Mouse (Mus musculus) lung, postnatal 36 days (tissue): Measurements from ENCODE around the gene Atg4a-ps.
"Not testable (repeated sequence)": the region's sequence is repeated elsewhere in the genome, so short reads cannot be mapped to it uniquely, and the experiment has no call there.

ENCODE experiments used
- DNase-seq: peaks from one replicate; pipeline ENCODE4 v3.0.0; 2022; ENCODE audit warnings: mixed read lengths

Atg4a-ps gene

DNA sequence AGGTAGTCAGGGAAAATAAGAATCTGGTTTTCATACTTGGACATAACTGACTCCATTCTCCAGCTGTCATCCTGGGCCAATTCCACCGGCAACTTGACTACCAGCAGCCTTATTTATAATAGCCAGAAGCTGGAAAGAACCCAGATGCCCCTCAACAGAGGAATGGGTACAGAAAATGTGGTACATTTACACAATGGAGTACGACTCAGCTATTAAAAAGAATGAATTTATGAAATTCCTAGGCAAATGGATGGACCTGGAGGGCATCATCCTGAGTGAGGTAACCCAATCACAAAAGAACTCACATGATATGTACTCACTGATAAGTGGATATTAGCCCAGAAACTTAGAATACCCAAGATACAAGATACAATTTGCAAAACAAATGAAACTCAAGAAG lies at the start of gene Atg4a-ps:
TSS of gene Atg4a-ps (minus strand) at position 101 of the 400 bp plus-strand sequence.
- not testable (repeated sequence) for DNase-seq

DNA sequence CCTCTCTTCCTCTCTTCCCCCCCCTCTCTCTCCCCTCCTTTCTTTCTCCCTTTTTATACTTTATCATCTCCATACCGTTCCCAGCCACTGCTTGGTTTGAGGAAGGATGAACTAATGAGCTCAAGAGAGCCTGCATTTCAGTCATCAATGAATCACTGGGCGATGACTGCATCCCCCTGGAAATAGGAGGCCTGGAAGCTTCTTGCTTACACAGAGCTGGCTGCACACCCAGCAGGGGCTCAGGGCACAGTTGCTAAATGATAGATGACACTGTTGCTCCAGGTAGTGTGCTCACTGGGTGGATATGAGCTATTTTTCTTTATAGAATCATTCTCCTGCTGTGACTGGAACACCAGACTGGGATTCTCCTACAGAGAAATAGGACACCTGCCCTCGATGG lies 49.7 kb upstream of the Atg4a-ps start:
- DNase-seq, result no peak

DNA sequence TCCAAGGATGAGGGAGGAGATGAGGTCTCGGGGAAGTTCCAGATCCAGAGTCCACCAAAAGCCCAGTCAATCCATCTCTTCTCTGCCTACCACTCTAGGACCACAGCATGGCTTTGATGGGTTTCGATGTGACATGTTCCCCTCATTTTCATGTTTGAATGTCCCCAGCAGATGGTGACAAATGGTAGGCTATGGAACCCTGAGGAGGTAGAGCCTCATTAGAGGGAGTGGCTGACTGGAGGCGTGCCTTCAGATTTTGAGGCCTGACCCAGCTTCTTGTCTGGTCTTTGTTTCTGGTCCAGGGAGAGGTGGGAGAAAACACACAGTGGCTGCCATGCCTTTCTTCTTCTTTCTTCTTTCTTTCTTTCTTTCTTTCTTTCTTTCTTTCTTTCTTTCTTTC lies 44.6 kb upstream of the Atg4a-ps start:
- DNase-seq, result peak; percentile 48

DNA sequence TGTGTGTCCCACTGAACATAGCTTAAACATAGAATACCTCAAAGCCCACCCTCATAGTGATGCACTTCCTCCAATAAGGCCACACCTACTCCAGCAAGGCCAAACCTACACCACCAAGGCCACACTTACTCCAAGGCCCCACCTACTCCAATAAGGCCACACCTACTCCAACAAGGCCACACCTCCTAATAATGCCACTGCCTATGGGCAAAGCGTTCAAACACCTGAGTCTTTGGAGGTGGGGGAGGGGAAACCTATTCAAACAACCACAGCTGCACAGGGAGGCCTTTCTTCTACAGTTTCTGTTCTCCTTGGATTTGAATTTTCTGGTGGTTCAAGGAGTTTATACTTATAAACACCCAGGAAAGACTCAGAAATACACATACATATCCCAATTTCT lies 43.2 kb upstream of the Atg4a-ps start:
- DNase-seq, result no peak

DNA sequence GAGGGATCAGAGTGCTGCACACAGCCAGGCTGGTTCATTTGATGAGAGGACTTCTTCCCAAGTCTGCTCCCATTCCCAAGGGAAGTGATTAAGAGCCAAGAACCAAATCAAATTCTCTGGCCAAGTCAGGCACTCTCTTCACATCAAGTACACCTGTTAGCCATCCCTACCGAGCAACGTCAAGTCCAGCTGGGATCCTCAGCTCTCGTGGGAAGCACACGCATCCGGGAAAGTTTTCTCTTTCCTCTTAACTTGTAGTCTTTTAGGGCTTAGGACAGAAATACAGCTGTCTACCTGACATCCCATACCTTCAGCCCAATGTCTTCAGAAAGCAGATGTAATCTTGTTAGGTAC lies 38.1 kb upstream of the Atg4a-ps start:
- no peak for DNase-seq

DNA sequence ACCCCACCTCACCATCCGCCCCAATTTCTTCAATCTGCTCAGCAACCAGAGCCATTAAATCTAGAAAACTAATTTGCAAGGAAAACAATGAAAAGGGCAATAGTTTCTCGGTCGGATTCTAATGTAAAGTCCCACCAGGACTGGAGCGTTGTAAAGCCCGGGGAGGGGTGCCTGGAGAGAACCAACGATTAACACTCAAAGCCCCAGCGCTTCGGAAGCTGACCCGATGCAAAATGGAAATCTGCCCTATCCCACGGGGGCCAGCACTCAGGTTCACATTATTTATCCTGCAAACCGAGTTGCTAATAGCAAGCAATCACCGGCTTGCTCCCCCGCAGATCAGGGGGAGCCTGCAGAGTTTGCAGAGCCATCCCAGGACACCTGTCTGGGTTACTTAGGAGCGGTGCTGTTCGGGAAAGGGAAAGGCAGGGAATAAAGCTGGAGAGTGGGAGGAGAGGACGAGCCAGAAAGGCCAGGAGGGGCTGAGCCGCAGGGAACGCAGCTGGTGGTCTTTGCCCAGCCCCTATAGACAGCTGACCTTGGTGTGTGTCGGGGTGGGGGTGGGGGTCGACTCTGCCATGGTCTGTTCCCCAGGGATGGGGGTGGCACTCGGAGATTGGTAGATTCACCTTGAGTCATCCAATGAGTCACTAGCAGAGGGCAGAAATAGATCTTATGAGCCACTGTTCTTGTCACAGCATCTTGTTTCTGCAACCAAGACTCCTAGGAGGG lies 37.5 kb upstream of the Atg4a-ps start:
- DNase-seq, result no peak

DNA sequence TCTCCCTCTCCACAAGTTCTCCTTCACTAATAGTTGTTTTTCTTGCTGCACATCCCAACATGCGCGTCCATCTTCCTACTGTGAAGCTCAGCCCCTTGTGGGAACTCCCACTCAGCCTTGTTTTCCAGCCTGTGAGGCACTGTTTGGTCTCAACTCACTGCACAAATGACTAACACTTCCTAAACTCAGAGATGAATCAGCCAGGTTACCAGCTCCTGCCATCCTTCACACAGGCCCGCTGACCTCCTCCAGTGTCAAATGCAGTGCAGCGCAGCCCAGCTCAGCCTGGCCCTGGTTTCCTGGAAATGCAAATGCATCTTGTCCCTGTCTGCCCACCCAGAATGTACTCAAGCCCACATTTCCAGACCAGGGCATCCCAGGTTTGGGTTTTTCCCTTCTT lies 36.6 kb upstream of the Atg4a-ps start:
- no peak for DNase-seq

DNA sequence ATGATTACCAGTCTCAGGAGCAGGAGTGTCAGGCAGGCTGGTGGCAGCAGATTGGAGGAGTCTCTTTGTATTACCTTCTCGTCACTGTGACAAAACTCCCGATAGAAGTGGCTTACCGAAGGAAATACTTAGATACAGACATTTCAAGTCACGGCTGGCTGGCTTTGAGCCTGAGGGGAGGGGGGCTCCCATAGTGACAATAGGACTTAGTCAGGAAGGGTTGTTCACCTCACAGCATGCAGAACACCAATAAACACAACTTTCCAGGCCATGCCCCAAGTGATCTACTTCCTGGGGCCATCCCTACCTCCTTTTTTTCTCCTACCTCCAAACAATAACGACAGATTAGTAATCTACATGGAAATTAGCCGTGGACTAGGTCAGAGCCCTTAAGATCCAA lies 32.9 kb upstream of the Atg4a-ps start:
- DNase-seq, result no peak

DNA sequence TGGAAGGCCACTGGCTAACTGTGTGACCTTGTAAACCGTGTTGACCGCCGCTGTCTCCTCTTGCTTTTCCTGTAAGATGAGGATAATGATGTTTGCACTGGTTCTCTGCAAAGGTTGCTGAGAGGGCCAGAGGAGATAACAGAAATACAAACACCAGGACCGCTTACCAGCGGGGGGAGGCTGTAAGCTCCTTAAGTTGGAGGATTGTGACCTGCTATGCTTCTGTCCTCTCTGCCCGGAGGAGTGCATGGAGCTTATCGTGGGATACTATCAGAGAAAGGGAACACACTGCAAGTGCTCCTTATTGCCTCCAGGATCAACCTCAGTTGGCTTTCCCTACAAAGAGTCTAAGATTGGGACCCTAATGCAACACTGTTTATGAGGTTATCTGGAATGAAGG lies 26.8 kb upstream of the Atg4a-ps start:
- no peak for DNase-seq

DNA sequence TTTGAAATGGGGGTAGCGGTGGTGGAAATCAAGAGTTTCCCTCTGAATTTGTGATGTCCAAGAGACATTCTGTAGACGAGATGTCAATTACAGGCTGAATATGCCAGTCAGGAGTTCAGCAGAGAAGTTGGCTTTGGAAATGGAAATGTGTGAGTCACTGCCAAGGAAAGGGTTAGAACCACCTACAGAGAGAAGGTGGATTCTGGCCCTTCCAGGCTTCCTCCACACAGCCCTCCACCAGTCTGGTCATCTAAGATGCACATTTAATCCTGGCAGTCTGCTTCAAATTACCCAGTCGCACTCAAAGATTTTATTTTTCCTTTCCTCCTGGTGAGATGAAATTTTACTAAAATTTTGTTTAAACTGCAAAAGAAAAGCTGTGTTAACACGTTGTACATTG lies 26.2 kb upstream of the Atg4a-ps start:
- no peak for DNase-seq

DNA sequence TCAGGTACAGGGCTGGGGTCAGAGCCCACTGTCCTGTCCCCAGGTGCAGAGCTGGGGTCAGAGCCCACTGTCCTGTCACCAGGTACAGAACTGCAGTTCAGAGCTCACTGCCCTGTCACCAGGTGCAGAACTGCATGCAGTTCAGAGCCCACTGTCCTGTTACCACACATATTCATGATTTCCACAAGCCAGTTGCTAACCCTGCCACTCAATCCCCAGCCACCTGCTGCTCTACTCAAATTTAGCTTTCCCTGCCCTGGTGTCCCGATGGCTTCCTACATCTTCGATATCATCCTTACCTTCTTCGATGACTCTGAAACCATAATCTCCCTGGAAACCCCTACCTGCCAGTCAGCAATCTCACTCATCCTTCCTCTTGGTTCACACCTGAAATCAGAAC lies 17.5 kb upstream of the Atg4a-ps start:
- no peak for DNase-seq

DNA sequence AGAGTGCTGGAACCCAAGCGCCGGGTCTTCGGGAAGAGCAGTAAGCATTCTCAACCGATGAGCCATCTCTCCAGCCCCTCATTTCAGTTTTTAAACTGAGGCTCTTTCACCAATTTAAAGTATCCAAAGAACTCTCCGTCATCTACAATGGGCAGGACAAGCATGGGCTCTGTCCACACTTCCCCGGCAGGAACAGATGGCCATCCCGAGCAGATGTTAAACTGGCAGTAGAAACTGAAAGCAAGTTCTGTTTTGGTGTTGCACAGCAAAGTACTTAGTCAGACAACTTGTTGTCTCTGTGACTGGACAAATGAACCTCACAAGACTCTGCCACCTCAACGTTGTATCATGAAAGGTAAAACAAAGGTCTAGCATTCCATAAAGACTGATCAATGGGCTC lies 15.8 kb upstream of the Atg4a-ps start:
- DNase-seq, result peak; percentile 11

DNA sequence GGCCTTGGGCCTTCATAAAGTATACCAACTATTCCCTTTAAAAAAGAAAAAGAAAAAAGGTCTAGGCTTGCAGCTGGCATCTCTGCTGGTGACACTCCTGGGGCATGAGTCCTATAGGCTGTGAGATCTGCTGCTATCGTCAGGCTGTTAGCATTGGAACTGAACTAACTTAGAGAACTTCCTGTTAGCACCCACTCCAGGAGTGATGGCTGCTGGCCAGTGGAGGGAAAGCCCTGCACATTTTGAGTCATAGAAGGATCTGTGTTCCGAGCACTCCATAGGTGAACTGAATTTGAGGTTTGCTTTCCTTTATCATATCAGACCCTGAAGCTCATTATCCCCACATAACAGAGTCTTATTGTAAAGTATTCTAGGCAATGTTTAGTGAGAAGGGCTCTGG lies 14.1 kb upstream of the Atg4a-ps start:
- DNase-seq, result peak; percentile 4

DNA sequence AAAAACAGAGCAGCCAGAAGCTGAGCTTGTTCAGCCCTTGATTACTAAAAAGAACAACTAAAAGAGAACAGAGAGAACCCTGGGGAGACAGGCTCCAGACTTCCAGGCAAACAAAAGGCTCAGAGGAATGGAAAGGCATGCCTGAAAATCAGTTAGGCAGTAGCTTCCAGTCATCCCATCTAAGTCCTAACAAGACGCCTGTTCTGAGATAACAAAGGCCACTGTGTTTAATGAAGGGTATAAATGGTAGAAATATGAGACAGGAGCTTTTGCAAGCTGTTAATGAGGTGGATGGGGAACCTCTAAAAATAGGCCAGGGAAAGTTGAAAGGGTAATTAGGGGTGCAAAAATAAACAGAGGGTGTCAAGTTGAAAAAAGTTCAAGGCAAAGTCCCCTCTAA lies 4.5 kb upstream of the Atg4a-ps start:
- DNase-seq, result no peak

DNA sequence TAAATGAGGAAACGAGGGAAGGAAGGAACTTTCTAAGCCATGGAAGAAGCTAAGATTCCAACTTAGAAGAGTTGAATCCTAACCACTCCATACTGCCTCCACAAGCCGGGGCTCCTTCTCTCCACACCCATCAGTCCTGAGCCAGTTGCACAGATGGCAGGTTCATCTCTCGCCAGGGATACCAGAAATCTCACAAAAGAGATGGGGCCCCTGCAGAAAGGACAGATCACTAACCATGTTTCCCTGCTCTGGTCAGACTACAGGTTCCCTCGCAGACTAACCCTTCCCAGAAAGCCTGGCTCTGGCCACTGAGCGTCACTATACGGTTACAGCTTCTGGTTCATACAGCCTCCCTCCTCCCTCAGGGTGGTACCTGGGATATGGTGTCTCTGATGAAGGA lies 3.8 kb upstream of the Atg4a-ps start:
- DNase-seq, result no peak

DNA sequence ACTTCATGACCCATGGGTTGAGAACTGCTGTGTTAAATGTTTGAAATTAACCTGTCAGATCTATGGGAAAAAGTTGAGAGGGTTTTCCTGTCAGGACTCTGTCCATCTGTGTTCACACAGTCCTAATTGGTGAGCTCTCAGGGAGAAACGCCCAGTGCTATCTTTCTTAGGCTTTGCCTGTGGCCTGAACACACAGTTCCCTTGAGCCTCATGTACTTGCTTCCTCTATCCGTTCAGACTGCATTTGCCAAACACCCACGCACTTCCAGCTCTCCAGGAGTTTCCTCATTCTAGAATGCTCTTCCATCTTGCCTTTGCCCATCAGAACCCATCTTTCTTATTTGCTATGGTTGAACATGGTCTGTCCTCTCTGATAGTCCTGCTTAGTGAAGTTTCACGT lies 2.6 kb upstream of the Atg4a-ps start:
- peak; percentile 13 for DNase-seq

DNA sequence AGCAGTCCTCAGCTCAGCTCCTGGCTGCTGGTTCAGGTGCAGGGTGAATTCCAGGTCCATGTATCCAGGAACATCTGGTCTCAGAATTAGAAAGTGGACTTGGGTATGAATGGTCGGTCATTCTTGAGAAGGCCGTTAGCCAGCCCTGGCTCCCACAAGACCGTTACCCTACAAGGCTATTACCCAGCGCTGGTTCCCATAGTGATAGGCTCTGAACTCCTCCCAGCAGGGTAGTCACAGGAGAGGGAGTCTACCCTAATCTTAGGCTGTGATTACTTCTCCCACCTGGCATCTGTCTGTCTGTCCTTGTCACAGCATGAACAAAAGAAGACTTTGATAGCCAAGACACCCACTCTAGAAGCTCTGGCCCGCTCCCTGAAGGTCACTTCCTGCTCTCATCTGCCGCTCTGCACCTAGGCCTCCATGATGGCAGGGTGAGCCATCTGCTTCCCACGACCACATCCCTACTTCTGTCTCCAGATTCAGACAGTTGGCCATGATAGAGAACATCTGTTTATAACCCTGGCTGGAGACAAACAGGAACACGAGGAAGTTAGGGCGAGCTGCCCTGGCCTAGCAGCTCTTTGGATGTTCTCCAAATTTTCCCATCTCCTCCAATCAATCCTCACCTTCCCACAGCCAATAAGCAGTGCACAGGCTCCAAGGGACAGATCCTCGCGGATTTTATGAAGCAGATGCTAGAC lies 1.4 kb upstream of the Atg4a-ps start:
- DNase-seq, result peak; percentile 62

DNA sequence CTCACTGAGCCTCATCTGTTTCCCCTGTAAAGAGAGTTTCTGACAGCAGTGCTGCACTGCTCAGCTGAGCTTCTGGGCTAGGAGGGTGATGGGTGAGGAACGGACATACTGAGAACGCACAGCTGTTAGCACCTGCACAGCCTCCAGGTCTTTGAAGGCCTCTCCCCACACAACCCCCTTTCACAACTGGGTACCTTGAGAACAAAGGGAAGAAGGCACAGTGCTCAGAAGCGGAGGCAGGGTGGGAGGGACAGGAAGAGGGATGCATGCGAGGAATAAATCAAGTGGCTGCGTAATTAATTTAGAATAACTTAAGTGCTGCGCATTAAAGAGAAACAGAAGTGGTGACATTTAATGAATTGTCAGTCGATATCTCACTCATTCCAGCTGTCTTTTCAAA lies 4.6 kb downstream of the Atg4a-ps start:
- no peak for DNase-seq

DNA sequence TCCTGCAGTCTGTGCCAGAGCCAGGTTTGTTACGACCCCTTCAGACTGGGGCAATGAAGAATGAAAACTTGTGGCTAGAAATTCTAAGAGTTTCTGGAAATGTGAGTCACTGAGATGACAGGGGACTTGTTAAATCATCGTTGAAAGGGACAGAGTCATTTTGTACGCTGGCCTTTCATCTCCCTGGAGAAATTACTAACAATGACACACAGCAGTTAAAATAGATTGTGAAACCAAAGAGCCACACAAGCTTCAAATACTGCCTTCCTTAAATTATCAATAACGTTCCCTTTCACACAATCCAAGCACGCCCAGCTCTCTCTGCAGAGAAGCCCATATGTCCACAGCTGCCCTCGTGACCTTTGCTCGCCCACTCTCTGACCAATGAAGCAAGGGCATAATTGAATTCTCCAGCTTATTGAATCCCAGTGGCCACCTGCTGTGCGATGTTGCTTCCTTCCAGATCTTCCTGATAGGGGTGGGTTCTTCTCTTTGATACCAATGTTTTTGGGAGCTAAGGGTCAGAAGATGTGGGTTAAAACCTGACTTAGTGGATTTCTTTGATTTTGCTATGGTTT lies 5.6 kb downstream of the Atg4a-ps start:
- DNase-seq, result no peak

DNA sequence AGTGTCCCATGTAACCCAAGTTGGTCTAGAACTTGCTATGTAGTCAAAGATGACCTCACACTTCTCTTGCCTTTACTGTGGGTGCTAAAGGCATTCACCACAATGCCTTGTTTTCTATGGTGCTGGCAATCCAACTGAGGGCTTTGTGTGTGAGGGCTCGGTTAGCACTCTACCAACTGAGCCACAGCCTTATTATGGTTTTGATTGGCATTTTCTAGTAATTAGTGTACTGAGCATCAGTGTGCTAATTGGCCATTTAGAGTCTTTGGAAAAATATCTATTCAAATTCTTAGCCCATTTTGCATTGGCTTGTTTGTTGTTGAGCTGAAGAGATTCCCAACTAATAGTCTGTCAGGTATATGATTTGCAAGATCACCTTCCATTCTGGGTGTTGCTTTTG lies 8.2 kb downstream of the Atg4a-ps start:
- DNase-seq, result no peak

DNA sequence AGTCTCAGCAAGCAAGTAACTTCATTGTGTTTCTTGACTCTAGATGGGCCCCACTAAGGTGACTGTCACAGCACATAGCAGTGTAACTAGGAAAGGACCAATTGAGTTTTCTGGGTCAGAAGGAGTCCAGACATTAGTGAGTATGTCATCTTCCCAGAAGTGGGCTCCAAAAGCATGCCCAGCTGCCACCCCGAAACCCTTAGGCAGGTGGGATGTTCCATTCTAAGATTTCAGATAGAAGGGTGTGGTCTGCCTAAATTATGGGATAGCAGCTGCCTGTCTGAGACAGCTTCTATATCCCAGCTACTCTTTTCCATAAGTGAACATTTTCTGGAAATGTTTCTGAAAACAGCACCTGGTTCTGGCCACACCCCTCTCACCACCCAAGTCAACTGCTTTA lies 11.6 kb downstream of the Atg4a-ps start:
- no peak for DNase-seq

DNA sequence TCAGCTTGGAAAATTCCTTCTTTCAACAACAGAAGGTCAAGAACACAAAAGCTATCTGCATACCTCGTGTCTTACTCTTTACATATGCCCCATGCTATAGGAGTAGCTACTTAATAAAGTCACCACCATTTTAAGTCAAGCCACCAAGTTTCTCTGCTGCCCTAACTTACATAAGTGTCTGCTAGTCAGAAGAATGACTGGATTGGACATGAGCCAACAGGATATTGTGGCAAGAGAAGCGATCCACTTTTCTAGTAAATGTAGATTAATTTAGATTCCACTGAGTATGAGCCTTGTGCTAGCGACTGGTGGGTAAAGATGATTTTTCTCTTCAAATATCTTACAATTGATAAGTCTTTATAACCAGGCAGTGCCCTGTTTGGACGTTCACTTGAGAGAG lies 12.0 kb downstream of the Atg4a-ps start:
- DNase-seq, result peak; percentile 18

DNA sequence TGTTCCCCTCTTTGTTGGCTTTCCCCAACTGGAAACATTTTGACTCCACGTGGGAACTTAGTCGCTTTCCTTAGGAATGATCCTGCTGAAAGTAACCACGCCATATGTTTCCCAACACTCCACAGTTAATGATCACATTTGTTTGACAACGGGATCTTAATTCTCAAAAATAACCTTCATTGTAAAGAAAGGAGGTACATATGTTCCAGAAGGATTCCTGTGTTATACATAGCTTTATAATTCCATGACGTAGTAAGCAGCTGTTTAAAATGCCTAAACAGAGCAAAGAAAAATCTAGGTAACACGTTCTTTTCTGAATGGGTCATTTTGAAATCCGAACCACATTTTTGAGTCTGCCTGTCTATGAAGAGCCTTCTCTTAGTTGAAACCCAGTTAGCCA lies 12.7 kb downstream of the Atg4a-ps start:
- DNase-seq, result no peak

DNA sequence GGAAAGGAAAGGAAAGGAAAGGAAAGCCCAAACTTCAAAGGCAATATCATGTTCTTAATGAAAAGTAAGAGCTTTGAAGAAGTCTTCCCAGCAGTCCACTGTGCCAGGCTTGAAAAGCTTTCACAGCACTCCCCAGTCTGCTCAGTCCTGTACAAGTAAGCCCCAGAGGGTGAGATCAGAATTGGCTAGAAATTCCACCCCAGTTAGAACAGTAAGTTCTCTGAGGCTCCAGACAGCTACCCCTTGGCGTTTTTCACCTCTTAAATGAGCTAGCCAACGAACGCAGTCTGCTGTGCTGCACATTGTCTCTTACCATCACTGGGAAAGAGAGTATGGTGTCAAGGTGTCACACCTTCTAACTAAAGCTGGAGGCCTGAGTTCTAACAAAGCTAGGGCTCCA lies 18.2 kb downstream of the Atg4a-ps start:
- no peak for DNase-seq

DNA sequence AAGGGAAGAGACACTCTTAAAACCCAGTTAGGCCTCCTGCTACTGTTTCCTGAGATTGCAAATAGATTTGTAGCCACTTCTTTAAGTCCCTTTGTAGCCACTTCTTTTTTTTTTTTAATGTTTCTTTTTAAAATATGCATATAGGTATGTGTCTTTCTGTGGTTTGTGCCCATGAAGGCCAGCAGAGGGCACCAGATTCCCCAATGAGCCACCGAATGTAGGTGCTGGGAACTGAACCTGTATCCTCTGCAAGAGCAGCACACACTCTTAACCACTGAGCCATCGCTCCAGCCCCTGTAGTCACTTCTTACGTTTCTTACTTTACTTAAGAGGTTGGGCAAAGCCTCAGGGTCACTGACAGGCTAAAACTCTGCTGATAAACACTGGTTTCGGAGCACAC lies 19.4 kb downstream of the Atg4a-ps start:
- DNase-seq, result no peak
